Mouse (Mus musculus) ovary, postnatal 10 days (tissue): Measurements from ENCODE around the gene Slc22a18.
A peak's percentile ranks its signal among the peaks of the same experiment; 100 is the strongest.

ENCODE experiments used
- DNase-seq: peaks from one replicate; pipeline ENCODE4 v3.0.0; 2022; ENCODE audit warnings: low spot score

Slc22a18 gene

GRCm38 (mm10) chr7:143463865-143464415, 9.6 kb upstream of the Slc22a18 start:
- peak; percentile 62 for DNase-seq

GRCm38 (mm10) chr7:143464811-143465560, 8.6 kb upstream of the Slc22a18 start:
- no peak for DNase-seq

GRCm38 (mm10) chr7:143466099-143466677, 7.3 kb upstream of the Slc22a18 start:
- DNase-seq: peak; percentile 80

- no peak for DNase-seq
Measured at GRCm38 (mm10) chr7:143467714-143468113, 5.8 kb upstream of the Slc22a18 start.

- peak; percentile 56 for DNase-seq
Measured at GRCm38 (mm10) chr7:143469946-143470345, 3.6 kb upstream of the Slc22a18 start.

GRCm38 (mm10) chr7:143474811-143475210, 1.3 kb downstream of the Slc22a18 start:
- no peak for DNase-seq

GRCm38 (mm10) chr7:143475876-143476275, 2.3 kb downstream of the Slc22a18 start:
- DNase-seq: no peak

GRCm38 (mm10) chr7:143476702-143477335, 3.3 kb downstream of the Slc22a18 start:
- no peak for DNase-seq

- no peak for DNase-seq
Measured at GRCm38 (mm10) chr7:143477800-143478199, 4.3 kb downstream of the Slc22a18 start.

- peak; percentile 42 for DNase-seq
Measured at GRCm38 (mm10) chr7:143480498-143480897, 7.0 kb downstream of the Slc22a18 start.

GRCm38 (mm10) chr7:143481806-143482387, 8.4 kb downstream of the Slc22a18 start:
- no peak for DNase-seq

GRCm38 (mm10) chr7:143482541-143482940, 9.0 kb downstream of the Slc22a18 start:
- no peak for DNase-seq

- no peak for DNase-seq
Measured at GRCm38 (mm10) chr7:143489735-143490134, 16.2 kb downstream of the Slc22a18 start.

GRCm38 (mm10) chr7:143493616-143494126, 20.1 kb downstream of the Slc22a18 start:
- DNase-seq: no peak

GRCm38 (mm10) chr7:143495104-143495961, 21.8 kb downstream of the Slc22a18 start:
- no peak for DNase-seq

- DNase-seq: no peak
Measured at GRCm38 (mm10) chr7:143498584-143498983, 25.0 kb downstream of the Slc22a18 start.

- DNase-seq: no peak
Measured at GRCm38 (mm10) chr7:143500912-143501311, 27.4 kb downstream of the Slc22a18 start.

- no peak for DNase-seq
Measured at GRCm38 (mm10) chr7:143501643-143502417, 28.3 kb downstream of the Slc22a18 start.

GRCm38 (mm10) chr7:143502418-143503200, 29.1 kb downstream of the Slc22a18 start, which contains the start of gene Phlda2:
Phlda2 (minus strand) TSS chr7:143503150.
- no peak for DNase-seq

- no peak for DNase-seq
Measured at GRCm38 (mm10) chr7:143503926-143504325, 30.4 kb downstream of the Slc22a18 start.
